Mouse (Mus musculus) large intestine, adult 2 months (tissue): Measurements from ENCODE around the gene Cwc25. TPM values are rescaled to one million over a fixed set of nuclear protein-coding genes. Genes with fewer than 3 reads are reported as not detected.
"Not testable (repeated sequence)": the region's sequence is repeated elsewhere in the genome, so short reads cannot be mapped to it uniquely, and the experiment has no call there.

ENCODE experiments used
- DNase-seq: peaks from one replicate; pipeline ENCODE4 v3.0.0-alpha.2; 2012; ENCODE audit warnings: low read depth, low spot score
- WGBS: fragments of 180-500 bp; shearing (Covaris S2); methylation state at CpG from one replicate; pipeline ENCODE4 v1.1.7; 2018; 5-methylcytosine and 5-hydroxymethylcytosine counted together
- polyA plus RNA-seq: library from polyadenylated mRNA; depleted of rRNA; stranded (reverse); fragments of >200 nt; gene quantifications from 2 replicates; pipeline ENCODE4 v1.2.3, GENCODE M21; 2012

The Cwc25 gene
- polyA plus RNA-seq, 1 experiment, result 5.1 TPM

DNA sequence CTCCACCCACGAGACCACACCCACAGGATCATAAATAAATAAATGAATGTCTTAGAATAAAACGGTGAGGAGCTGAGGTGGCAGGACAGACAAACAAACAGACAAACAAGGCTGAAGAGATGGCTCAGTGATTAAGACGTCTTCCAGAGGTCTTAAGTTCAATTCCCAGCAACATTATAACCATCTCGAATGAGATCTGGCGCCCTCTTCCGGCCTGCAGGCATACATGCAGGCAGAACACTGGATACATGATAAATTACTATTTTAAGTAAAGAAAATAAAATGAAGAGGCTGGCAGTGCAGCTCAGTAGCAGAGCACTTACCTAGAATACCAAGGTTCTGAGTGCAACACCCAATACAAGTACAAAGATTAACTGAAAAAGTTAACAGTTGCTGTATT lies 27.7 kb downstream of the Cwc25 start:
- no peak for DNase-seq
- 52% methylated on average over 6 of the region's 6 CpGs for WGBS

DNA sequence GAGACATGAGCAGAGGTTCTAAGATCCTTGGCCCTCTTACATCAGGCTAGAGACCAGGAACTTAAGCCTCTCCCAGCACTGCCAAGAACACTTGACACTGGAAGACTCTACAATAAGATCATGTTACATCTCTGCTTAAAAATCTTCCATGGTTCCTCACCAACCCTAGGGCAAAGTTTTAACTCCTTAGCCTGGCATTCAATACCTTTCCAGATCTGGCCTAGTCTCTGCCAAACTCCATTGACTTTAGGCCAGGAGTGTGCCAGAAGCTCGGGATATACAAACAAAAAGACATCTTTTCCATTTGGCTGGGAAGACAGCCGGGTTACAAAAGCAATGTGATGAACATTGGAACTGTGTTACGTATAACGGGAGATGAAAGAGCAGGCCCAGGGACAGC lies 28.8 kb downstream of the Cwc25 start:
- 60% methylated on average over 4 of the region's 4 CpGs for WGBS
- no peak for DNase-seq

DNA sequence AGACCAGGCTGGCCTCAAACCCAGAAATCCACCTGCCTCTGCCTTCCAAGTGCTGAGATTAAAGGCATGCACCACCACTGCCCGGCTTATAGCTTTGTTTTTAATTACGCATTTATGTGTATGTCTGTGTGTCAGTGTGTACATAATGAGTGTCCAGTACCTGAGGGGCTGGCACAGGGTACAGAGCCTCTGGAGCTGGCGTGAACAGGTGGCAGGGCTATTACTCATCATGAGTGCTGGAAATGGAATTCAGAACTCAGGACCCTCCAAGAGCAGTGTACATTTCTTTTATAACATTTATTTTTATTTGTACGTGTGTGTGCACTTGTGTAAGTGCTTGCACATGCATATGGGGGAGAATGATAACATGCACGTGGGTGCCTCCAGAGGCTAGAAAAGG lies 29.7 kb downstream of the Cwc25 start:
- 79% methylated on average over 5 of the region's 5 CpGs for WGBS
- DNase-seq, result no peak

DNA sequence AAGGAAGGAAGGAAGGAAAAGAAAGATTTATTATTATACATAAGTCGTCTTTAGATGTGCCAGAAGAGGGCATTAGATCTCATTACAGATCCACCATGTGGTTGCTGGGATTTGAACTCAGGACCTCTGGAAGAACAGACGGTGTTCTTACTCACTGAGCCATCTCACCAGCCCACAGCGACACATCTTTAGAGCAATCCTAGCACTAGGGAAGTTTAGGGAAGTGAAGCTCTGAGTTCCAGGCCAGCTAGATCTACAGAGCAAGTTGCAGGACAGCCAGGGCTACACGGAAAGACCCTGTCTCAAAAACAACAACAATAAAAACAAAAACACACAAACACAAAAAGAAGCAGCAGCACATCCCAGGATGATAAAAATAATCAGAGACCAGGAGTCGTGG lies 31.5 kb downstream of the Cwc25 start:
- 83% methylated on average over 5 of the region's 5 CpGs for WGBS
- DNase-seq, result not testable (repeated sequence)

DNA sequence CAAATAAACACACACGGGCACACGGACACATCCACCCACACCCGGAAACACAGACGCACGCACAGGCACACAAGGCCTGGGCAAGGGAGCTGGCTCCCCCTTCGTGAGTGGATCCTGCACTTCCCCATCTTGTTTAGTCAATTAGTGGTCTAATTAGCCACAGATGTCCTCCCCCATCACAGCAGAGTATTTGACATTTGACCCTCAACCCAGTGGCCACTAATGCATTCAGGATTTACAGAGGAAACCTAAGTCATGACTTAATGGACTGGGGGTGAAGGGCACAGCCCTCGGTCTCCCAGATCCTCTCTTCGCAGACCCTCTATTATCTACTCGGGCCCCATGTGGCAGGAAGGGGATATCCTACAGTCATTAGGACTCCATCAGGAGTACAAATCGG lies 32.7 kb downstream of the Cwc25 start:
- WGBS, result 65% methylated on average over 10 of the region's 10 CpGs
- DNase-seq, result no peak

DNA sequence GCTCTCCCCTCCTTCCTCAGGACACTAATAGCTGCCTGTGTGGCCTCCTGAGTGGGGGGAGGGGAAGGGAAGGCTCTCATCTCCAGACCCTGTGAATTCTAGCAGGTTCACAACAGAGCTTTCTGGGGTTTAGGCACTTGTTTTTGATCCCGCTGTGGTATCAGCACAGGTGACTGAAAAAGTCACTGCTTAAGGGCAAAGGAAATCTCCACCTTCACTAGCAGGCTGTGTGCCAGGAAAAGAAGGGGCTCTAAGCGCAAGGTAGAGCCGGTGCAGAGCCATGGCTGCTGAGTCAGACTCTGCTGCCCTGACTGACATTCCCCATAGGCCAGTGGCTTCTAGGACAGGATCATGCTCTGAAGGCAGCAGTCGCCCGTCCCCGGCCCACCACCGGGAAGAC lies 37.6 kb downstream of the Cwc25 start:
- 83% methylated on average over 7 of the region's 7 CpGs for WGBS
- DNase-seq, result no peak

DNA sequence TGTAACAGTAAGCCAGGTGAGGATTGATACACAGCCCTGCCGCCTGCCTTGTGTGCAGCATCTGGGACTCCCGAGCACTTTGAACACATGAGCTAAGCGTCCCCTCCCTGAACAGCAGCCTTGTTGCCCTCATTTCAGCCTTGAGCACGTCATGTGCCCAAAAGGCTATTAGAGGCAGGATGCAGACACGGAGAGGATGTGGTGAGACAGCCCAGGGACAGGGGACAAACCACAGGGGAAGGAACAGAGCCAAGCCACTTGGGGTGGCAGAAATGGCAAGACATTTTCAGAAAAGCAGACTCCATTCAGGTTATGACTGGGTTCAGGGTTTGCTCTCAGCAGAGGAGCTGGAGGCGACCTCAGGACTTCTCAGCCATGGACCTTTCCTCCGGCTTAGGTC lies 38.0 kb downstream of the Cwc25 start:
- no peak for DNase-seq
- 74% methylated on average over 7 of the region's 7 CpGs for WGBS

DNA sequence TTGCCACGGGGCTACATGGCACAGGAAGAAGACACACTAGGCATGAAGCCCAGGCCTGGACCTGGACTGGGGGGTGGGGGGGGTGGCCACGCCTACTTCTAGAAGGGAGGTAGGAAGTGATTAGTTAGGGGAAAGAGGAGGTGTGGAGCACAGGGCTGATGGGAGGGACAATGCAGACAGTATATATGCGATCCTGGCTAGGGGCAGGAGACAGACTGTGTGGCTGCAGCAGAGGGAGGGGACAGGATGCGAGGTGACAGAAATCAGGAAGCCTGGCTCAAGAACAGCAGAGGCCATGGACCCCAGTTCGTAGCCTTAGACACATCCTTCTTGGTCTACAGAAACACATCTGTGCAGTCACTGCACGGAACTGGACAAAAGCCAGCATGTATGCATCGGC lies 42.6 kb downstream of the Cwc25 start:
- whole genome bisulfite sequencing, result 71% methylated on average over 7 of the region's 7 CpGs
- no peak for DNase-seq

DNA sequence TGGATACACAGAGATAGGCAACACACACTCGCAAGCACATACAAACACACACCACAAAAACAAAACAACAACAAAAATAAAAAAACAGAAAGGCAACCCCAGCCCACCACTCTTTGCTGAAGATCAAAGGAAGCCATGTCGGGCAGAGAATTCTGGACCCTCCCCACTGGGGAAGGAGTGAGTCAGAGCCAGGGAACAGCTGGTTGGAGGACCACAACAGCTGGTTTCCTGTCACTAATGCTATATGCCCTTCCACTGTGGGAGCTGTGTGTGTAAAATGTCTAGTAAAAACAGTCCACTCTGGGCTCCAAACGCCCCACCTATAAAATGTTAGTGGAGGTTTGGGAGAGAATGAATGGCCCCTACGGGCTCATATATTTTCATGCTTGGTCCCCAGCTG lies 45.0 kb downstream of the Cwc25 start:
- 88% methylated on average over 4 of the region's 4 CpGs for WGBS
- no peak for DNase-seq

DNA sequence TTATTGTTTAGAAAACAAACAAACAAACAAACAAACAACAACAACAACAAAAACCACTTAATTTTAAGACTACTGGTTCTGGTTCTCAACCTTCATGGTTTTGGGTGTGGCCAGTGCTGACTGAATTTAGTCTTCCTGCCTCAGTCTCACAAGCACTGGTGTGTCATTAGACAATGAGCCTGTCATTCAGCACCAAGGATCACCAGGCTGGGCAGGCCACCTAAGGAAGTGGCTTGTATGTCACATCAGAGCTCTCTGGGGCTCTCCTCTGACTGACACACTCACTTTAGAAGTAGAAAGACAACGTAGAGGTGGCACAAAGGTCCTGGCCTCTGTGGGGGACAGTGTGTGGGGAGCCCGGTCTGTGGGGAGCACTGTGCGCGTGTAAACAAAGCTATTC lies 47.3 kb downstream of the Cwc25 start:
- WGBS, result 84% methylated on average over 4 of the region's 4 CpGs
- DNase-seq, result no peak

DNA sequence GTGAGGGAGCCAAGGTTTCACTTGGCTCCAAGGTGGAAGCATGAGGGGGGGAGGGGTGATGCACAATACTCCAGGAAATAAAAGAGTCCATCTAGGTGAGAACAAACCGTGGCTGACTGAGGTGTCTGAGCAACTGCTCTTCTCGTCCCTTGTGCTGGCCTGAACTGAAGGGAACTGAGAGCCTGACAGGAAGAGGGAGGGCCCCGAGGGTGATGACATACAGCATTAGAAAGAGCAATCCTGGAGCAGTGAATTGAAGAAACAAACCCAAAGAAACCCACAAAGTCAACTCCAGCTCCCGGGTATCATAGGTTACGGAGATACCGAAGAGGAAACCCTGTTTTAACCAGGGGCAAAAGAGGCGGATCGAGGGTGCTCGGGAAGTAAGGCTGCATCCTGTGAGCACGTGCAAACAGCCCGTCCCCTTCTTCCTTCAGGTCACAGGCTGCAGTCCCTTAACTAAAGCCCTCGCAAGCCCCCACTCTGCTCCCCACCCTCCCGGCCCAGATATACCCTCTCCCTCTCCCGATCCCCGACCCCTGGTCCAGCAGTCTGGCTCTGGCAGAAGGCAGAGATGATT lies 48.0 kb downstream of the Cwc25 start:
- WGBS, result 81% methylated on average over 15 of the region's 15 CpGs
- DNase-seq, result no peak

DNA sequence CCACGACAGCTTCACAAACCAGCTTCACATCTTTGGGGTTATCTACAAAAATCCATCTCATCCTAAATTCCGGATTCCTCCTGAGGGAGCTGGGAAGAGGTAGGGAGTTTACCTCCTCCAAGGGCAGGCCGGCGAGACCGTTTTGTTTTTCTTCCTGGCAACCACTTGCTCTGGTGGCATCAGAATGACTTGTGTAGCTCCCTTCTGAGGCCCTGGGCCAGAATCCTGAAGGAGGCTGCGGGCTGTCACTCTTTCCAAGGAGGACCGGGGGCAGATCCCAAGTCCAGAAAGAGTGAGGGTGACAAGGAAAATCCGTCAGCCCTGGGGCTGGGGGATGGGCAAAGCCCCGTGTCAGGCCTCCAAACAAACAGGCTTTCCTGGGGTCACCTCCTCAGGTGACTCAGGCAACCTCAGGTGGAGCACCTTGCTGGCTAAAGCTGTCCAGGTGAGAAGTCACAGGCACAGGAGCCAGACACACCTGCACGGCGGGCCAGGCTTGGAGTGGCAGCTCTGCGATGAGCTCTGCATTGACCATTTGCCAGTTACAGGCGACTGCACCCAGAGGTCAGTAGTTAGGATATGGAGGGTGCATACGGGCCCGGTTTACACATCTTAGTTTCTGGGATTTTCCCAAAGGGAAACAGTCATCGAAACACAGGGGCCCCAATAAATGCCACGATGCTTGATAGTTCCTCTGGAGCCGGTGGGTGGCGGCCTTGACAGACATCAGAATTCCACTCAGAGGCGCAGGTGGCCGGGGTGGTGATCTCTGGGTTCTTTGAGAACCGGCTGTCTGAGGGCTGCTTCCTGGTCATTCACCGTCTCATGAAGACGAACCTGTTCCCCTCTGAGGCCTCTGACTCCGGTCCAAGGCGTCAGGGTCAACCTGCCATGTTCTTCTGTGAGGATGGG lies 48.7 kb downstream of the Cwc25 start:
- no peak for DNase-seq
- 84% methylated on average over 26 of the region's 26 CpGs for WGBS

DNA sequence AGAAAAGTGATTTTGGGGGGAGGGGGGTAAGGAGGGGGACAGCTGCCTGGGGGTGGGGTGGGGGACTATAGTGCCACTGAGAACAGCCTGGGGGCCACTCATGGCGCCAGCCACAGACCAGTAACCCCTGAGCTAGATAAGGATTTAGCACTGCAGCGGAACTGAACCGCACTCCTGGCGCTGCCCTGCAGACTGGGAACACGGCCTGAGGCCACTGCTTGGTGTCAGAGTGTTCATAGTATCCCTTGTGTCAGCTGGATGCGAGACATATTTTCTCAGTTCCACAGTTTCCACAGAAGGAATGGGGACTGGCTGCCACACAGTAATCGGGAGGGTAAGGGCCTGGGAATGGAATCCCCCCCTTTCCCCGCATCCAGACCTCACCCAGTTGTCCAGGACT lies 50.3 kb downstream of the Cwc25 start:
- WGBS, result 94% methylated on average over 8 of the region's 8 CpGs
- DNase-seq, result no peak

DNA sequence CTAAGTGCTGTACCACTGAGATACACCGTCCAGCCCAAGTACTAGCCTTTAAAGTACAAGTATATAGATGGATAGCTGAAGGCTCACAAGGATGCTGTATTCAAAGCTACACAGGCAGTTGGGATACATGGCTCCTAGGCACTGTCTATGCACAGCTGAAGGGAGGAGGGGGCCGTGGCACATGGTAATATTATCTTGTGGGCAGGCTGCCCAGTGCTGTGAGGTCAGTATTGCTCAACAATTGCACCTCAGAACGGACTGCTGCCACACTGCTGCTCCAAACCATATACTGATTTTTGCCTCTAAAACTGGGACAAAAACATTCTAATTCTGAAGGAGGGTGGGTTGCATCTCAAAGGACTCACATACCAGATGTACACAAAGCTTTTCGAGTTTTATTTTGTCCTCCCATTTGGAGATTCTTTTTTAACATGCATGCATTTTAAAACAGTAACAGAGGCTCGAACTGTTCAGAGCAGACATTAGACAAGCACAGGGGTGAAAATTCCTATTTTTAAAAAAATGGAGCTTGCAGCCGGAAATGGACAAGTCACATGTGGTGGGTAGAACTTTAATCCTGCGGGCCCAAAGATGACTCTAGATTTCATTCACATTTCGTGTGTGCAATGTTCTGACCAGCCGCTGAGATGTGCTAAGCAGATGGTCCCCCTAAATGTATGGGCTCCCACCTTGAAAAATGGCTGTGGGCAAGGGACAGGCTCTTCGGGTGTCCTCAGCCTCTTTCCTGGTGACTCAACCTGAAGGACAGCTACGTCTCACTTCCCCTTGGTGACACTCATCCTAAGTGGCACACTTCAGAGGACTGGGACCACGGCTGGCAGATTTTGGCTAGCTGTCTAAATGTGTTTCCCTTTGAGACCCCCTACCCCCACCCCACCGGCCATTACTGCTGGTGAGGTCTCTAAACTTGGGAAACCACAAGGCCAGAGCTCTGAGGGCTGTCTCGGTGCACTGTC lies 51.3 kb downstream of the Cwc25 start:
- DNase-seq, result no peak
- WGBS, result 78% methylated on average over 14 of the region's 14 CpGs

DNA sequence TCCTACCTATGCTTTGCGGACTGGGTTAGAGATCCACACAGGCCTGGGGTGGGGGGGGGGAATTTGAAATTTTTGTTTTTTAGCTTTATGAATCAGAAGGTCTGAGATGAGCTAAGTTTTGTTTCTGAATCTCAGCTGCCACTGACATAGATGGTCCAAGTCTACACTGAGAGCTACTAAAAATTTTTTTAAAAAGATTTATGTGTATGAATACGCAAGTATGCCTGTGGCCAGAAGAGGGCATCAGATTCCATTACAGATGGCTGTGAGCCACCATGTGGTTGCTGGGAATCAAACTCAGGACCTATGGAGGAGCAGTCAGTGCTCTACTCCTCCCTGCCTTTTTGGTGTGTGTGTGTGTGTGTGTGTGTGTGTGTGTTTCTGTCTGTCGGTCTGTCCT lies 52.0 kb downstream of the Cwc25 start:
- WGBS, result 94% methylated on average over 3 of the region's 3 CpGs
- DNase-seq, result no peak

DNA sequence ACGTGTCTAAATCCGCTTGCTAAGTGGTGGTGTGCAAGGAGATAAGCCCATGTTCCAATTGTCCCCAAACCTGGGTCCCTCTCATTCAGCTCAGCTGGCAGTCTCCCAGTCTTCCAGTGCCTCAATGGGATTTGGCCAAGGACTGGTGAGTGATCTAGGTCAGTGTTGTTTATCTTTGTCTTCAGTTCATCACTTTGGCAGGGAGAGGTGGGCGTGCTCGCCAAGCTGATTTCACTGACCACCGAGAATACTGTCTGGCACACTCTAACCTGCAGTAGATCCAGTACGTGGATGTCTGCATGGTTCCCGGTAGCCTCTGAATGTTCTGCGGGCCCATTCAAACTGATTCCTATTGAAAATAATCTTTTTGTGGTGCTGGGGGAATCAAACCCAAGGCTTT lies 52.5 kb downstream of the Cwc25 start:
- WGBS, result 75% methylated on average over 8 of the region's 8 CpGs
- DNase-seq, result no peak

DNA sequence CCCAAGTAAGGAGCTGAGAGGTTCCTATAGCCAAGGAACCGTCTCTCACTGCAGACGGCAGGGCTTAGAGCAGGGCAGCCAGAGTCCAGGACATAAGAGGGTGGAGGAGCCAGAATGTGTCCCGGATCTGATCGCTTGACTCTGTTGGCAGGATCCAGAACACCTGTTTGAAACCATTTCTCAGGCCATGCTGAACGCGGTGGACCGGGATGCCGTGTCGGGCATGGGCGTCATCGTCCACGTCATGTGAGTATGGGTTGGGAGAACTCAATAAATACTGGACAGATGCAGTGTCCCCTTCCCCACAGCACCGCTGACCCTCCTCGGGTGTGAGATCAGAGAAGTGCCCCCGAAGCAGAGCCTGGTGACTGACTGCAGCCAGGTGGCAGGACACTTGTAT lies 54.1 kb downstream of the Cwc25 start:
- 93% methylated on average over 15 of the region's 15 CpGs for WGBS

DNA sequence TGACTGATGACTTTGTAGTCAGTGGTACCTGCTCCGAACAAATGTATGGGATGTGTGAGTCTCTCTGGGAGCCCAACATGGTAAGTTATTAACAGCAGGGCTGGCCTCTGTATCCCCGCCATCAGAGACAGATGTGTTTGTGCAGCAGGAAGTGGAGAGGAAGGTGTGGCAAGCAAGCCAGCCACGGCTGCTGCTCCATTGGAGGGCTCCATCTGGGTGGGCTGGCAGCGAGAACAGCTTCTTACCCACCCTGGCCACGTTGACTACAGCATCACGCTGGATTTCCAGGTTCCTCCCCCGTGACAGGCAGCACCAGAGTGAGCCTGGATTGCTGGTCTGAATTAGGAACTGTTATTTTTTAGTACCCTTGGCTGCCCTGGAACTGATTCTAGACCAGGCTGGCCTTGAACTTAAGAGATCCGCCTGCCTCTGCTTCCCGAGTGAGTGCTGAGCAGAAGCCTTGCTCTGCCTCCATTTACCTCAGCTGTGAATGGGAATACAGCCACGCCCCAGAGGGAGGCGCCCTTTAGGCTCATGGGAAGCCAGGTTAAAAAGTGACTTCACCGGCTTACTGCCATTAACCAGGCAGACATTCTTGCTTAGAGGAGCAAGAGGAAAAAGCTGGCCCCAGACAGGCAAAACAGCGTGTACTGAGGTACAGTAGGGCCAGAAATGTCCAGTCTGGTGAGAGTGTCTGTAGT lies 55.0 kb downstream of the Cwc25 start:
- WGBS, result 57% methylated on average over 13 of the region's 13 CpGs
- DNase-seq, result no peak

More for the DNA sequence above, 54.1 kb downstream of the Cwc25 start:
- DNase-seq, result no peak

DNA sequence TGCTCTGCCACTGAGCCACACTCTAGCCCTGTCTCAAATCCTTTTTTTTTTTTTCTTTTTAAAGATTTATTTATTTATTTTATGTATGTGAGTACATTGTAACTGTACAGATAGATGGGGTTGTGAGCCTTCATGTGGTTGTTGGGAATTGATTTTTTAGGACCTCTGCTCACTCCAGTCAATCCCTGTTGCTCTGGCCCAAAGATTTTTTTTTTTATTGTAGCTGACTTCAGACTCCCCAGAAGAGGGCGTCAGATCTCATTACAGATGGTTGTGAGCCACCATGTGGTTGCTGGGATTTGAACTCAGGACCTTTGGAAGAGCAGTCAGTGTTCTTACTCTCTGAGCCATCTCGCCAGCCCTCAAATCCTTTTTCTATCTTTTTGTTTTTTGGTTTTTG lies 56.3 kb downstream of the Cwc25 start:
- 70% methylated on average over 2 of the region's 2 CpGs for WGBS

More for the DNA sequence above, 56.3 kb downstream of the Cwc25 start:
- DNase-seq, result not testable (repeated sequence)
